14 mouse cellular contexts compared by ENCODE assay signal in the genomic region with DNA sequence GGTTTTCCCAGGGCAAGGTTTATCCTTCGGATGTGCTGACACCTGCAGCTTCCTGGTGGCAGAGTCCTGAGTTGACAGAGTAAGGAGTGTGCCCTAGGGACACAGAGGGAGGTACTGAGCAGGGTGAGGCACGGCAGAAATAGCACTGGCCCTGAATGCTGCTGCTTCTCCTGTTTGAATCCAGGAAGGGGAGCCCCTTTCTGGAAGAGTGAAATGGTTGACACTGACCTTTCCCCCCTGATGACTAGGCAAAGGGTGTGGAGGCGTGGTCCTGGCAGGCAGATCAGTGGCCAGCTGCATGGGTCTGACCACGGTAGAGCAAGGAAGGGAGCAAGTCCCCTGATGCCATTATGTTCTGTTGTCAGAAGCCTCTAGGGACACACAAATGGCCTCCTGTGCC. TPM values are rescaled to one million over a fixed set of nuclear protein-coding genes. Genes with fewer than 3 reads are reported as not detected.
DNase-seq lines count a peak whose midpoint lies in the region; ATAC-seq lines count a peak whose summit lies in the region.
"Had no signal": no experiment of that assay in that cellular context is flagged by ENCODE, and none has a peak within 500 bp of the region (broad histone marks: within the 10 kb centered on the region; RNA-seq: fewer than 3 reads in every experiment).

No protein-coding gene starts in this region.

- peaks cover 18% of the 10 kb centered on the region for H3K4me1 ChIP-seq in liver, embryonic 11.5 days (replicated peaks; ENCODE audit: control insufficient read depth, insufficient read depth, low read length)
- H3K4me1 ChIP-seq in forebrain, embryonic 11.5 days (replicated peaks; ENCODE audit: control insufficient read depth, insufficient read depth, low read length), result peaks cover 4% of the 10 kb centered on the region; the same call in 1 of the 2 replicates
- H3K4me1 ChIP-seq: midbrain, embryonic 12.5 days had no signal

- no peak overlapping the region for H3K9ac ChIP-seq in liver, embryonic 11.5 days (ENCODE audit: low read depth, low read length)
- no peak overlapping the region for H3K9ac ChIP-seq in forebrain, embryonic 11.5 days (ENCODE audit: low read length)
- H3K9ac ChIP-seq: limb, embryonic 15.5 days; midbrain, embryonic 12.5 days; neural tube, embryonic 13.5 days had no signal

- no peaks in the 10 kb centered on the region; the same call in 1 of the 2 replicates for H3K27me3 ChIP-seq in liver, embryonic 11.5 days (replicated peaks; ENCODE audit: control insufficient read depth, insufficient read depth, low read length)
- H3K27me3 ChIP-seq in forebrain, embryonic 11.5 days (ENCODE audit: control insufficient read depth, insufficient read depth, low read length), result no peaks in the 10 kb centered on the region; the same call in 1 of the 2 replicates
- H3K27me3 ChIP-seq: limb, embryonic 15.5 days had no signal

- H3K27ac ChIP-seq in liver, embryonic 11.5 days (ENCODE audit: low read depth, low read length), result no peak overlapping the region
- H3K27ac ChIP-seq in macrophage, result peak overlapping the region; percentile 100
- no peak overlapping the region for H3K27ac ChIP-seq in forebrain, embryonic 11.5 days (ENCODE audit: low read depth, low read length)
- H3K27ac ChIP-seq: left cerebral cortex, adult 2 months; limb, embryonic 15.5 days; midbrain, embryonic 12.5 days; neural tube, embryonic 13.5 days had no signal

- intact Hi-C loops in gastrocnemius, postnatal 36 days (cut with DNase I), result no loop called here

- no peaks in the 10 kb centered on the region for H3K36me3 ChIP-seq in liver, embryonic 11.5 days (ENCODE audit: control insufficient read depth, insufficient read depth, low read length)
- H3K36me3 ChIP-seq in macrophage (ENCODE audit: inconsistent target), result no peaks in the 10 kb centered on the region; the same call in 1 of the 2 replicates
- H3K36me3 ChIP-seq in forebrain, embryonic 11.5 days (ENCODE audit: control insufficient read depth, insufficient read depth, low read length), result no peaks in the 10 kb centered on the region
- H3K36me3 ChIP-seq: limb, embryonic 15.5 days; midbrain, embryonic 12.5 days; neural tube, embryonic 13.5 days had no signal

- H3K79me2 ChIP-seq in macrophage (ENCODE audit: inconsistent target), result peaks cover 84% of the 10 kb centered on the region

- peak; percentile 20 for DNase-seq in liver
- no peak for DNase-seq in liver, embryonic 11.5 days (ENCODE audit: low spot score)
- DNase-seq in adrenal gland, postnatal 14 days, result peak; percentile 48
- DNase-seq in kidney, adult 9 months, result peak; percentile 76
- DNase-seq in gastrocnemius, postnatal 36 days, result no peak
- no peak for DNase-seq in forebrain, embryonic 11.5 days (ENCODE audit: low spot score)
- DNase-seq: heart, postnatal 14 days; retina, postnatal 1 day had no signal

- H3K9me3 ChIP-seq in liver, embryonic 11.5 days (ENCODE audit: control insufficient read depth, low read length), result no peaks in the 10 kb centered on the region
- H3K9me3 ChIP-seq in forebrain, embryonic 11.5 days (ENCODE audit: control insufficient read depth, low read length), result no peaks in the 10 kb centered on the region
- H3K9me3 ChIP-seq: limb, embryonic 15.5 days; midbrain, embryonic 12.5 days; neural tube, embryonic 13.5 days had no signal

- ATAC-seq in liver, embryonic 11.5 days (replicated peaks; ENCODE audit: low FRiP score), result no peak
- no peak for ATAC-seq in forebrain, embryonic 11.5 days (replicated peaks; ENCODE audit: low FRiP score)
- ATAC-seq: forebrain, embryonic 16.5 days had no signal

- 38% methylated on average over 4 of the region's 4 CpGs for WGBS in liver, embryonic 11.5 days
- 42% methylated on average over 4 of the region's 4 CpGs for WGBS in macrophage (ENCODE audit: missing documents)
- 60% methylated on average over 4 of the region's 4 CpGs for WGBS in forebrain, embryonic 11.5 days

- no peak overlapping the region for H3K4me2 ChIP-seq in liver, embryonic 11.5 days
- H3K4me2 ChIP-seq in forebrain, embryonic 11.5 days (ENCODE audit: low read depth, low read length, severe bottlenecking), result no peak overlapping the region
- H3K4me2 ChIP-seq: limb, embryonic 15.5 days; midbrain, embryonic 12.5 days; neural tube, embryonic 13.5 days had no signal

- H3K4me3 ChIP-seq in liver, embryonic 11.5 days (ENCODE audit: low read depth, low read length), result no peak overlapping the region
- no peak overlapping the region for H3K4me3 ChIP-seq in macrophage (ENCODE audit: inconsistent target)
- no peak overlapping the region for H3K4me3 ChIP-seq in forebrain, embryonic 11.5 days (ENCODE audit: low read depth, low read length)
- H3K4me3 ChIP-seq: left cerebral cortex, adult 2 months; limb, embryonic 15.5 days; midbrain, embryonic 12.5 days; neural tube, embryonic 13.5 days had no signal

RNA-seq across cellular contexts. Expression of a gene that starts 5.0 kb away (rescaled TPM):
- polyA plus RNA-seq in liver, embryonic 11.5 days (2014; fragmentation: Nextera tagmentation; extraction: Ambion mirVana), result 5.2 and 8.4 TPM in 2 replicates
- 6.5 and 11.8 TPM in 2 replicates for total RNA-seq in adrenal gland, postnatal 14 days (2021)
- total RNA-seq in macrophage (2018; cell fraction: chromatin; rRNA removed), result 100 to 1,000 TPM; 175 to 607 (median 366) TPM
- total RNA-seq in macrophage (2018; cell fraction: cytosol; rRNA removed), result 100 to 1,000 TPM in 18 of 26 experiments, 10 to 100 TPM in 8; 68.6 to 194 (median 120) TPM
- 100 to 1,000 TPM; 130 to 352 (median 231) TPM for total RNA-seq in macrophage (2018; cell fraction: nucleus; rRNA removed)
- 112 to 135 TPM (median 116 TPM) in 3 replicates for polyA plus RNA-seq in macrophage (2018)
- 1 to 10 TPM in 1 of 2 experiments, under 1 TPM in 1; 0.82 to 1.5 TPM for total RNA-seq in gastrocnemius, postnatal 36 days (2021)
- polyA plus RNA-seq in forebrain, embryonic 11.5 days (2014; fragmentation: Nextera tagmentation; extraction: Ambion mirVana), result 10.4 and 10.7 TPM in 2 replicates

RNA-seq across cellular contexts. Expression of a gene that starts 16.9 kb away (rescaled TPM):
- polyA plus RNA-seq in liver, embryonic 11.5 days (2014; fragmentation: Nextera tagmentation; extraction: Ambion mirVana), result 12.3 and 12.8 TPM in 2 replicates
- total RNA-seq in adrenal gland, postnatal 14 days (2021), result 12.1 and 14.8 TPM in 2 replicates
- 100 to 1,000 TPM; 108 to 396 (median 174) TPM for total RNA-seq in macrophage (2018; cell fraction: chromatin; rRNA removed)
- 10 to 100 TPM; 16.4 to 32.3 (median 19.7) TPM for total RNA-seq in macrophage (2018; cell fraction: cytosol; rRNA removed)
- total RNA-seq in macrophage (2018; cell fraction: nucleus; rRNA removed), result 100 to 1,000 TPM in 14 of 26 experiments, 10 to 100 TPM in 12; 60.1 to 370 (median 104) TPM
- polyA plus RNA-seq in macrophage (2018), result 20.0 to 28.2 TPM (median 24.5 TPM) in 3 replicates
- total RNA-seq in gastrocnemius, postnatal 36 days (2021), result 1 to 10 TPM; 3.0 to 3.2 TPM
- polyA plus RNA-seq in forebrain, embryonic 11.5 days (2014; fragmentation: Nextera tagmentation; extraction: Ambion mirVana), result 5.3 and 5.6 TPM in 2 replicates

RNA-seq across cellular contexts. Expression of a gene that starts 42.8 kb away (rescaled TPM):
- 170 and 186 TPM in 2 replicates for polyA plus RNA-seq in liver, embryonic 11.5 days (2014; fragmentation: Nextera tagmentation; extraction: Ambion mirVana)
- total RNA-seq in adrenal gland, postnatal 14 days (2021), result 149 and 175 TPM in 2 replicates
- total RNA-seq in macrophage (2018; cell fraction: chromatin; rRNA removed), result 100 to 1,000 TPM; 113 to 315 (median 212) TPM
- total RNA-seq in macrophage (2018; cell fraction: cytosol; rRNA removed), result 100 to 1,000 TPM in 22 of 26 experiments, 10 to 100 TPM in 4; 93.8 to 151 (median 117) TPM
- 100 to 1,000 TPM in 25 of 26 experiments, 10 to 100 TPM in 1; 98.1 to 214 (median 158) TPM for total RNA-seq in macrophage (2018; cell fraction: nucleus; rRNA removed)
- 107 to 147 TPM (median 116 TPM) in 3 replicates for polyA plus RNA-seq in macrophage (2018)
- 10 to 100 TPM; 58.7 to 67.4 TPM for total RNA-seq in gastrocnemius, postnatal 36 days (2021)
- 202 and 238 TPM in 2 replicates for polyA plus RNA-seq in forebrain, embryonic 11.5 days (2014; fragmentation: Nextera tagmentation; extraction: Ambion mirVana)

Comparison
In these comparisons a context has a peak if more than half of its experiments do, and no peak if none do; other contexts are left out.
1. DNase-seq: peak in liver (single experiment), adrenal gland, postnatal 14 days (single experiment) and kidney, adult 9 months (single experiment); none in liver, embryonic 11.5 days (single experiment), gastrocnemius, postnatal 36 days (0 of 2) and forebrain, embryonic 11.5 days (single experiment).